Mouse (Mus musculus): Measurements from ENCODE around the gene Chd2. TPM values are rescaled to one million over a fixed set of nuclear protein-coding genes. Genes with fewer than 3 reads are reported as not detected.
A peak's percentile ranks its signal among the peaks of the same experiment; 100 is the strongest.
"Not testable (repeated sequence)": the region's sequence is repeated elsewhere in the genome, so short reads cannot be mapped to it uniquely, and the experiment has no call there.

The Chd2 gene
- 25.6 and 27.3 TPM in 2 replicates for polyA plus RNA-seq (2012; rRNA removed)

GRCm38 (mm10) chr7:73541412-73542130 lies at the start of gene Chd2:
TSS of gene Chd2 (minus strand) at chr7:73541830.
- DNase-seq (ENCODE audit: low spot score) = peak; percentile 71

DNA sequence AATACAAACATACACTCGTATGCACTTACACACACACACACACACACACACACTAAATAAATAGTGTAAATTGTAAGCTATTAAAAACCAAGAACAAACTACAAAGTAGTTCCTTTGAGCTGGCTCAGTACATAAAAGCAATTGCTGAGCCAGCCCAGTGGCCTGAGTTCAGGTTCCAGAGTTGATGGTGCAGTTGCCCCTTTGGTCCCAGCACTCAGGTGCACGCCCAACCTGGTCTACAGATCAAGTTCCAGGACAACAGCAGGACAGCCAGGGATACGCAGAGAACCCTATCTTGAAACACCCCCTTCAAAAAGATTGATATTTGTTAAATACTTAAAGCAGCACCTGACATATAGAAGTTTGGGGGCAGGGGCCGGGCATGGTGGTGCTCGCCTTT lies 49.1 kb upstream of the Chd2 start:
- no peak for DNase-seq (ENCODE audit: low spot score)

DNA sequence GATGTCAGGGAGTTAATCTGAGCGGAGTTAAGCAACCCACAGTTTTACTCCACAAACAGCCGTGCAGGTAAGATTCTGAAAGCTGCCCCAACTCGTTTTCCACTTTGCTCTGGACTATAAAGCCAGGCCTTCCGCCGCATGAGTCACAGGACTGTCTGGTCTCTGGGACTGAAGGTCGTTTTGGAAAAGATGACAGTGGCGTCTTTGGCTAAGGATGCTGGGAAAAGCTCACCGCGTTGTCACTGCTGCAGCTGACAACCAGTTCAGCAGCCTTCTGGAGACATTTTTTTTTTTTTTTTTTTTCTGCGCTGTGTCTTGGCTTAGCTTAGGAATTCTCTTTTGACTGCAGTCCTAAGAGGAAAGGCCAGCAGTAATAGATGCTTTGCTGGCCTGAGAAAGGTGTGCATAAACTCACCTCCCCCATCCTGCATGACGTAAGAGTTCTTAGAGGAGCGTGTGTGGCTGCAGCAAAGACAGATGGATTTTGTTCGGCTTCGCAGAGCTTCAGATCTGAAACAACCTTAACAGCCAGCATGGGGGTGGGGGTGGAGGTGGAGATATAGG lies 47.7 kb upstream of the Chd2 start:
- no peak for DNase-seq (ENCODE audit: low spot score)

GRCm38 (mm10) chr7:73588351-73588906 lies 46.8 kb upstream of the Chd2 start:
- no peak for DNase-seq (ENCODE audit: low spot score)

- no peak for DNase-seq (ENCODE audit: low spot score)
Measured at GRCm38 (mm10) chr7:73586717-73587116, 45.1 kb upstream of the Chd2 start.

GRCm38 (mm10) chr7:73586206-73586605 lies 44.6 kb upstream of the Chd2 start:
- no peak for DNase-seq (ENCODE audit: low spot score)

GRCm38 (mm10) chr7:73585114-73586032 lies 43.7 kb upstream of the Chd2 start:
- DNase-seq (ENCODE audit: low spot score) = no peak

DNA sequence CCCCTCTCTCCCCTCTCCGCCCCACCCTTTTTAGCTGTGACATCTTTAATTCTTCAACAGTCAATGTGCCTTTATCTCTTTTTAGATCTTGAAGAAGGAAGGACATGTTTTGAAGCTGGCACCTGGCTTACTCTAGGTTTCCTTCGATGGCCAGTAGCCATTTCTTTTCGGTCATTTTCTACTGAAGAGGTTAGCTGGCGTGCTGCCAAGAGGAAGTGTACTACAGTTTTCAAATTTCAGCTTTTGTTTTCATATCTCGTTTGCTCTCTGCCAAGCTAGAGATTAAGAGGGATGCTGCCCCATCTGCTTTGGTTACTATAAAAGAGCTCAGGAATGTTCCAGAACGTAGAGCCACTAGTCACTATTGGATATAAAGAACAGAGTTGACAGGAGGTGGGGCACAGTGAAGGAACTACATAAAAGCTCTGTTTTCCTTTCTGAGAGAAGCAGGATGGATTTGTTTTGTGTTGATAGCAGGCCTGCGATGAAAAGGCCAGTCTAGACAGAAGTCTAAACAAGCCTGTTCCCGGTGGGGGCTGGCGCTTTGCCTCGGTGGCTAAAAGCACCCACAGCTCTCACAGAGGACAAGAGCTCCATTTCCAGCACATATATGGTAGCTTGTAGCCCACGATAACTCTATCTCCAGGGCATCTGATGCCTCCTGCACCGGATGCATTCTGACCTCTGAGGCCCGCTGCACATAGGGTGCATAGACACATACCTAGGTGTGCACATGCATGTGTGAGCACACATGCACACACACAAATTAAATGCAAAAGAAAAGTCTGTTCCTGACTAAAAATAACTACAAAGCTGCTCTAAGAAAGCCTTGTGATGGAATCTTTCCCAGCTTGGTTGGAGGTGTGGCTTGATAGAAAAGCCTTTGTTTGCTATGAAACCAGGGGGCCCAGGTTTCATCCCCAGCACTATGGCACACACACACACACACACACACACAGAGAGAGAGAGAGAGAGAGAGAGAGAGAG lies 42.7 kb upstream of the Chd2 start:
- peak; percentile 36 for DNase-seq (ENCODE audit: low spot score)

DNA sequence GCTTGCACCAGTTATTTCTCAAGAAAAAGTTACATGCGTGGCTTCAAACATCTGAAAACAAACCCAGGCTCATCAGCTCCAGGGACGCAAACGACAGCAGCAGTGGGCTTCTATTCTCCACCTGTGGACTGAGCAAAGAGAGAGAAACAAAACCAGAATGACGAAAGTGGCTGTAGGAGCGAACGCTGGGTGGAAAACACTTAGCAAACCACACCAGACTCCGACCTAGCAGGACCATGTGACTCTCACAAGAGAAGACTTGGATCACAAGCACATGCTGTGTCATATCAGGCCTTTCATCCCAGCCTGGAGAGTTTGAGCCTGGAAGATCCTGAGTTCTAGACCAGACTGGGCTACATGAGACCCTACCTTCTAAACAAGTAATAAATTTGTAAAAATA lies 41.8 kb upstream of the Chd2 start:
- DNase-seq (ENCODE audit: low spot score) = no peak

- no peak for DNase-seq (ENCODE audit: low spot score)
Measured at GRCm38 (mm10) chr7:73581836-73582375, 40.3 kb upstream of the Chd2 start.

GRCm38 (mm10) chr7:73579072-73579731 lies 37.6 kb upstream of the Chd2 start:
- DNase-seq (ENCODE audit: low spot score) = no peak

DNA sequence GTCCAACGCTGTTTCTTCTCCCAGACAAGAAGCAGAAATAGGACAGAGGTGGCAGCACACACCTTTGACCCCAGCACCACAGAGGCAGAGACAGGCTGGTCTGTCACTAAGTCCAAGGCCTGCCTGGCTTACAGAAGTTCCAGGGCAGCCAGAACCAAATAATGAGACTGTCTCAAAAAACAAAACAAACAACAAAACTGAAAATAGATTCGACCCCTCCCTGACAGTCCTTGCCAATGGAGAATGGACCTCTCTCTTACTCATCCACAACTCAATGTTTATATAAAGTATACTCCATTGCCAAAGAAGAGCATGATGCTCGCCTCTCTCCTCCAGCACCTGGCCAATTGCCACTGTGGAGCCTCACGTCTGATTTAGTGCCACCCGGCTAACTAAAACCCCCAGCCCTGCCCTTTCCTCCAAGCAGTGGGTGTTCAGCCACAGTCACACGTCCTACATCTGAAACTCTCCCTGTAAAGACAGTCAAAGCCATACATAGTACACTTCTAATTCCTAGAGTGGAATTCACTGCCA lies 36.3 kb upstream of the Chd2 start:
- no peak for DNase-seq (ENCODE audit: low spot score)

DNA sequence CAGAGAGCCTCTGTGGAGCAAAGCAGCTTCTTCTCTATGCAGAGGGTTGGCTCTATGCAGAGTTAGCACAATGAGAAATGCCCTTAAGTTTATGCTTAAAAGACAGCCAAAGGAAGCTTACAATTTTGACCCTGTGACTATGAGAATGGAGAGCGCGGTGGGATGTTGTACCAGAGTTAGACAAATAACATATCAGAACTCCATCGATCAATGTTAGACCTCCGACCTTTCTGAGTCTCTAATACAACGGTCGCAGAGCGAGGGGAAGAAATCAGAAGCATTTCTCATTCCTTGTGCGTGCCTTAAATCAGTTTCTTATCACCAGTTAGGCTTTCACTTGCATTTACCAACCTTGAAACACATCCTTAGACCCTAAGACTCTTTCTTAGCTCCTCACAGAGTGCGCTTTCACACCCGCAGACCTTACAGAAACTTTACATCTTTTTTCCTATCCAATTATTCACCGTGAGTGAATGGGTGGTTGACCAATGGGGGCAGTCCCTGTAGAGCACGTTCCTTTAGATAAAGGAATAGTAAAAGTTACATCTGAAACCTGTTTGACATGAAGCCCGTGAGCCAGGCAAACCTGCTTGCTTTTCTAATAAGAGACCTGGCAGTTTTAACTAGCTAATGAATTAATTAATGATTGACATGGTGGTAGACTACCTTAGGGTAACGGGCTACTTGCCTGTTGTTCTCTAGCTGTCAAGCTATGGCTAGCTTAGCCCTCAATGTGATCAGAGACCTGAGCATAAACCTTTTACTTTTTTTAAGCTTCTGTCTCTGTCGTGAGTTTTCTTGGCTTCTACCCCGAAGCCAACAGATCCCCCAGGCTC lies 34.7 kb upstream of the Chd2 start:
- no peak for DNase-seq (ENCODE audit: low spot score)

DNA sequence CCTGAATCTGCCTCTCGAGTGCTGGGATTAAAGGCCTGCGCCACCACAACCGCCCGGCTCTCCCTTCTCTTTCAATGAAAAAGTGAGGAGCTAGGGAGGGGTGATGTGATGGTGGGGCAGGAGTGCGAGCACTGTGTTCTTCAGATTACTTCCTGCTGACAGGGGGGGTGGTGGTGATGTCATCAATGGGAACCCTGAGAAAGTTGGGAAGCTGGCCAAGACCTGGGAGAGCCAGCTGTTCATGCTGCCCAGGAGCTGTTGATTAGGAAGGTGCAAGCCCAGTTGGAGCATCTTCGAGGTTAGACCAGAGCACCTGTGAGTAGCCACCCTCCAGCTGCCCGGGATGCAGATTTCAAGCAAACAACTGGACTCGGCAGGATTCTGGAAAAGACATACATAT lies 33.6 kb upstream of the Chd2 start:
- no peak for DNase-seq (ENCODE audit: low spot score)

DNA sequence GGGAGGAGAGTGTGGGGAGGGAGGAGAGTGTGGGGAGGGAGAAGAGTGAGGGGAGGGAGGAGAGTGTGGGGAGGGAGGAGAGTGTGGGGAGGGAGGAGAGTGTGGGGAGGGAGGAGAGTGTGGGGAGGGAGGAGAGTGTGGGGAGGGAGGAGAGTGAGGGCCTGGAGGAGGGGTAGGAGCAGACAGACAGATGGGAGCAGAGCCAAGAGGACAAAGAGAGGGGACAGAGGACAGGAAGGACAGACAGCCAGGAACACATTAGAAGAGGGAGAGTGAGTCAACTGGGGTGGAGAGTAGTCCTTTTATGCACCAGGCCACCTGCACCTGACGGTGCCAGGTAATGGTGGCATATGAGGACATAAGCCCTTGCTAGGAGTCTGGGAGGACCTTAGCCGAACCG lies 33.0 kb upstream of the Chd2 start:
- not testable (repeated sequence) for DNase-seq (ENCODE audit: low spot score)

DNA sequence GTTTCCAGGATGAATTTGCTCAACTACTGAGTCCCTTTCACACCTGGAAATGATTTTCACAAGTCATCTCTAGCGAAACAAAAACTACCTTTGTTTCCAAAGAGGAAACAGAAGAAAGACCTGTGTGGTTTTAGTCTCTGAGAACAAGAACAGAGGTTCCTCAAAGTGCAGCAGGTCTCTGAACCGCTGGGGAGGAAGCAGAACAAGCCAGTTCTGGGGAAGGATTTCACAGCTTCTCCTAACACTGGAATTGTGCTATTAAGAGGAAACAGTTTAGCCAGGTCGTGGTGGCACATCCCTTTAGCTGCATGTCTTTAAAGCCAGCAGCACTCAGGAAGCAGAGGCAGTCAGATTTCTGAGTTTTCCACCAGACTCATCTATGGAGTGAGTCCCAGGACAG lies 30.9 kb upstream of the Chd2 start:
- DNase-seq (ENCODE audit: low spot score) = no peak

DNA sequence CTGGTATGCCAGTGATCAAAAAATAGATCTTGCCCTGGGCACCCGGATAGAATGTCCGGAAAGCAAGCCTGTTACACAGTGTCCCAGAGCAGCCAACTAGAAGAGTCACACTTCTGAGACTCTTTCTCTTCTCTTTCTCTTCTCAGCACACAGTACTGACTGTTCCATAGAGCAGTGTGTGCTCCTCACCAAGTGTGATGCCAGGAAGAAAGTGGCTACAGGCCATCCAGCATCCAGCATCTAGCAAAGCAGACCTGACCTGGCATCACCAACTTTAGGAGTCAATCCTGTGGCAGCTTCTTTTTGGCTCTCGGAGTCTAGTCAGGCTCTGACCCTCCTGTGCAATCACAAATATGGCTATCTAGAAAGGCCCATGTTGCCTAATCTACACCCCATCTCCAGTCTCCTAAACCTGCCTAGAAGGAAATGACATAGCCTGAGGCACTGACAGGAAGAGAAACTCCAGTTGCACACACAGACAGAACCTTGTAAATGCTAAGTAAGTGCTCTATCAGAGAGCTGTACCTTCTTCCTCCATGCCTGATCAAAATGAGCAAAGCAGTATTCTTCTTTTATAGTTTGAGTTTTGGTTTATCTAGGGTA lies 27.3 kb upstream of the Chd2 start:
- no peak for DNase-seq (ENCODE audit: low spot score)

GRCm38 (mm10) chr7:73567754-73568161 lies 26.1 kb upstream of the Chd2 start:
- no peak for DNase-seq (ENCODE audit: low spot score)

DNA sequence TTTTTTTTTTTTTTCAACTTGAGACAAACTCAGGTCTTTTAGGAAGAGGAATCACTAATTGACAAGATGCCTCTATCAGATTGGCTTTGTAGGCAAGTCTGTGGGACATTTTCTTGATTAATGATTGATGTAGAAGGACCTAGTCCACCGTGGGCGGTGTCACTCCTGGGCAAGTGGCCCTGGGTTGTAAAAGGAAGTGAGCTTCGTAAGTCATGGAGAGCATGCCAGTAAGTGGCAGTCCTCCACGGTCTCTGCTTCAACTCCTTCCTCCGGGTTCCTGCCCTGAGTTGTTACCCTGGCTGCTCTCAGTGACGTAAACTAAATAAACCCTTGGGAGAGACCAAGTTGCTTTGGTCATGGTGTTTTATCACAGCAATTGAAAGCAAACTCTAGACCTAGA lies 22.5 kb upstream of the Chd2 start:
- DNase-seq (ENCODE audit: low spot score) = no peak

All from urinary bladder, adult 2 months (tissue).